26 mouse cellular contexts compared by ENCODE assay signal in the genomic region with DNA sequence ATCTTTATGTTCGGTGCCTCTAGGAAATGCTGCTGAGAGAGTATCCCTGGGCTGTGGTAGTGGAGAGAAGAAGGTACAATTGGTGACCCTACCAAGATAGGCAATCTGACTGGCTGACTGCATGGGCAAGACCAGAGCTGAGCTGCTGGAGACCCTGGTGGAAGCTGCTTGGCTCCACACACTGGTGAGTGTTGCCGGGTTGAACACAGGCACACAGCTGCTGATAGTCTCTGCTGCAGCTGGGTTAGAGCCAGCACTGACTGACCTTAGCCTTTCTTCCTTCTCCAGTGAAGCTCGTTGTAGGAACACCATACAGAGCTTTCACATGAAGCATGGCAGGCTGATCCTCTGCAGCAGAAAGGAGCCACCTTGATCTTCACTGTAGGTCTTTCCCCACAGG.
DNase-seq lines count a peak whose midpoint lies in the region; ATAC-seq and TF ChIP-seq lines count a peak whose summit lies in the region.
"Had no signal": no experiment of that assay in that cellular context is flagged by ENCODE, and none has a peak within 500 bp of the region (broad histone marks: within the 10 kb centered on the region; RNA-seq: fewer than 3 reads in every experiment).

No protein-coding gene starts in this region.

- H3K27ac ChIP-seq in heart, embryonic 16.5 days (ENCODE audit: low read length) = no peak overlapping the region
- H3K27ac ChIP-seq in lung, embryonic 15.5 days = no peak overlapping the region
- no peak overlapping the region for H3K27ac ChIP-seq in stomach, postnatal 0 days (replicated peaks)
- H3K27ac ChIP-seq: embryonic facial prominence, embryonic 13.5 days; forebrain, embryonic 10.5 days; hindbrain, embryonic 14.5 days; limb, embryonic 10.5 days; limb, embryonic 15.5 days; liver, embryonic 13.5 days; midbrain, embryonic 10.5 days; midbrain, embryonic 15.5 days; neural tube, embryonic 12.5 days had no signal

- no peak overlapping the region for H3K4me3 ChIP-seq in heart, embryonic 16.5 days (ENCODE audit: low read length)
- H3K4me3 ChIP-seq in lung, embryonic 15.5 days = no peak overlapping the region
- no peak overlapping the region for H3K4me3 ChIP-seq in stomach, postnatal 0 days (ENCODE audit: low read depth, low read length)
- H3K4me3 ChIP-seq: embryonic facial prominence, embryonic 13.5 days; forebrain, embryonic 10.5 days; limb, embryonic 10.5 days; limb, embryonic 15.5 days; liver, embryonic 13.5 days; midbrain, embryonic 10.5 days; midbrain, embryonic 15.5 days; neural tube, embryonic 12.5 days had no signal

- intact Hi-C loops in heart, postnatal 36 days (cut with DNase I) = no loop called here

- H3K27me3 ChIP-seq in heart, embryonic 16.5 days (ENCODE audit: control insufficient read depth, insufficient read depth, low read length) = no peaks in the 10 kb centered on the region
- no peaks in the 10 kb centered on the region for H3K27me3 ChIP-seq in lung, embryonic 15.5 days
- no peaks in the 10 kb centered on the region for H3K27me3 ChIP-seq in stomach, postnatal 0 days (ENCODE audit: control insufficient read depth, insufficient read depth, low read length)
- H3K27me3 ChIP-seq: embryonic facial prominence, embryonic 13.5 days; limb, embryonic 15.5 days; liver, embryonic 13.5 days; midbrain, embryonic 15.5 days; neural tube, embryonic 12.5 days had no signal

- H3K9ac ChIP-seq in heart, embryonic 16.5 days (ENCODE audit: low read length) = no peak overlapping the region
- H3K9ac ChIP-seq in lung, embryonic 15.5 days = no peak overlapping the region
- no peak overlapping the region for H3K9ac ChIP-seq in stomach, postnatal 0 days (ENCODE audit: low read length)
- H3K9ac ChIP-seq: embryonic facial prominence, embryonic 13.5 days; forebrain, postnatal 0 days; hindbrain, embryonic 14.5 days; limb, embryonic 15.5 days; liver, embryonic 13.5 days; midbrain, embryonic 15.5 days; neural tube, embryonic 12.5 days had no signal

- peaks cover 11% of the 10 kb centered on the region for H3K36me3 ChIP-seq in heart, embryonic 16.5 days (ENCODE audit: control insufficient read depth, insufficient read depth)
- H3K36me3 ChIP-seq in lung, embryonic 15.5 days = peaks cover 28% of the 10 kb centered on the region
- peaks cover 3% of the 10 kb centered on the region; the same call in 1 of the 2 replicates for H3K36me3 ChIP-seq in stomach, postnatal 0 days (ENCODE audit: control insufficient read depth, insufficient read depth, low read length)

- H3K4me1 ChIP-seq in heart, embryonic 16.5 days (ENCODE audit: control insufficient read depth, insufficient read depth, low read length) = no peaks in the 10 kb centered on the region
- no peaks in the 10 kb centered on the region for H3K4me1 ChIP-seq in lung, embryonic 15.5 days
- H3K4me1 ChIP-seq in stomach, postnatal 0 days (replicated peaks; ENCODE audit: control insufficient read depth, insufficient read depth) = no peaks in the 10 kb centered on the region
- H3K4me1 ChIP-seq: embryonic facial prominence, embryonic 13.5 days; forebrain, embryonic 10.5 days; limb, embryonic 10.5 days; limb, embryonic 15.5 days; liver, embryonic 13.5 days; midbrain, embryonic 10.5 days; midbrain, embryonic 15.5 days; neural tube, embryonic 12.5 days had no signal

- no peak for TF ChIP-seq CTCF in stomach, postnatal 0 days (IDR thresholded peaks at IDR 0.05; ENCODE audit: low read depth)

- H3K4me2 ChIP-seq in heart, embryonic 16.5 days (ENCODE audit: low read depth, low read length) = no peak overlapping the region
- H3K4me2 ChIP-seq in lung, embryonic 15.5 days = no peak overlapping the region
- no peak overlapping the region for H3K4me2 ChIP-seq in stomach, postnatal 0 days (replicated peaks; ENCODE audit: low read depth)
- H3K4me2 ChIP-seq: embryonic facial prominence, embryonic 13.5 days; heart, embryonic 11.5 days; hindbrain, embryonic 14.5 days; limb, embryonic 15.5 days; liver, embryonic 13.5 days; midbrain, embryonic 15.5 days; neural tube, embryonic 12.5 days had no signal

- WGBS in heart, embryonic 16.5 days = 69% methylated on average over 3 of the region's 3 CpGs
- 59% methylated on average over 3 of the region's 3 CpGs for WGBS in lung, embryonic 15.5 days
- 66% methylated on average over 3 of the region's 3 CpGs for WGBS in stomach, postnatal 0 days

- TF ChIP-seq EP300 in stomach, postnatal 0 days (optimal IDR thresholded peaks at IDR 0.05) = no peak

- ATAC-seq in heart, embryonic 16.5 days (replicated peaks; ENCODE audit: extremely low read depth, insufficient read depth, low FRiP score) = peak; percentile 55; the same call in 1 of the 2 replicates
- peak; percentile 55; the same call in 1 of the 2 replicates for ATAC-seq in lung, embryonic 15.5 days (ENCODE audit: borderline replicate concordance, extremely low read depth, low FRiP score, low TSS enrichment)
- ATAC-seq in stomach, postnatal 0 days (ENCODE audit: low FRiP score, low TSS enrichment) = peak; percentile 35; the same call in 1 of the 2 replicates
- ATAC-seq: activated CD4-positive, CD25-positive, alpha-beta regulatory T cell, adult 4 months; intestine, postnatal 0 days; midbrain, embryonic 15.5 days had no signal

- H3K9me3 ChIP-seq in heart, embryonic 16.5 days (replicated peaks; ENCODE audit: control insufficient read depth, low read length) = no peaks in the 10 kb centered on the region
- no peaks in the 10 kb centered on the region for H3K9me3 ChIP-seq in lung, embryonic 15.5 days
- H3K9me3 ChIP-seq in stomach, postnatal 0 days (ENCODE audit: control insufficient read depth, low read length) = no peaks in the 10 kb centered on the region
- H3K9me3 ChIP-seq: embryonic facial prominence, embryonic 13.5 days; forebrain, embryonic 10.5 days; limb, embryonic 10.5 days; limb, embryonic 15.5 days; liver, embryonic 13.5 days; midbrain, embryonic 10.5 days; midbrain, embryonic 15.5 days; neural tube, embryonic 12.5 days had no signal

- no peak for DNase-seq in heart, postnatal 36 days
- DNase-seq in lung, postnatal 10 days = no peak
- DNase-seq in brain, adult 2 months (ENCODE audit: low read depth, low spot score) = peak; percentile 23
- DNase-seq in stomach, postnatal 0 days (ENCODE audit: low spot score) = no peak
- DNase-seq: adrenal gland, adult 8-10 months; B cell, adult 2 months; cerebellum, adult 11-12 months; cerebellum, postnatal 10 days; forebrain, postnatal 0 days; kidney, adult 9 months; layer of hippocampus, adult 9-11 months; liver, embryonic 13.5 days; lung, adult 18-20 months had no signal
